Comparison of ENCODE assay signal across 9 mouse cellular contexts in the genomic region with DNA sequence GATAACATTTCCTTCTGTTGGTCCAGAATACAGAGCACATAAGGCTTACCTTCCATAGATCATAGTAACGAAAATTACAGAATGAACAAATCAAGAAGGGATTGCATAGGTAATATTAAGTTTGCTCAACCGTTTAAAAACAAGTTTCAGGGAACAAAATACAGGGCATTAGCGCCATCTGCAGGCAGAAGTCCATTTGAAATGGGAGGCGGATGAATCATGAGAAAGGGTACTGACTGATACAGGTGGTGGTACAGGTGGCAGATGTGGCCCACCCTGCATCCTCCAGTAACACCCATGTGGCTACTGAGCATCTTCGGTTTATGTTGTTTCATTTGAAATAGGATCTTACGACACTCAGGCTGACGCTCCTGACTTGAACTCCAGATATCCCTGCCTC. TPM values are rescaled to one million over a fixed set of nuclear protein-coding genes. Genes with fewer than 3 reads are reported as not detected.
DNase-seq lines count a peak whose midpoint lies in the region; ATAC-seq and TF ChIP-seq lines count a peak whose summit lies in the region.
"Had no signal": no experiment of that assay in that cellular context is flagged by ENCODE, and none has a peak within 500 bp of the region (broad histone marks: within the 10 kb centered on the region; RNA-seq: fewer than 3 reads in every experiment).

No protein-coding gene starts in this region.

- no peaks in the 10 kb centered on the region for H3K27me3 ChIP-seq in hindbrain, embryonic 10.5 days (ENCODE audit: insufficient read depth, poor library complexity, severe bottlenecking)
- H3K27me3 ChIP-seq in hindbrain, embryonic 12.5 days, result no peaks in the 10 kb centered on the region
- H3K27me3 ChIP-seq in ES-Bruce4 (ENCODE audit: control insufficient read depth, insufficient read depth, low read length, poor library complexity, severe bottlenecking), result no peaks in the 10 kb centered on the region

- H3K36me3 ChIP-seq in hindbrain, embryonic 10.5 days, result no peaks in the 10 kb centered on the region
- H3K36me3 ChIP-seq in hindbrain, embryonic 12.5 days, result no peaks in the 10 kb centered on the region
- H3K36me3 ChIP-seq in ES-Bruce4 (ENCODE audit: control insufficient read depth, insufficient read depth, low read length, poor library complexity, severe bottlenecking), result no peaks in the 10 kb centered on the region

- DNase-seq in hindbrain, embryonic 10.5 days (ENCODE audit: low spot score), result peak; percentile 60
- DNase-seq in brain, adult 2 months (ENCODE audit: low read depth, low spot score), result peak; percentile 69
- peak; percentile 16 to 32 for DNase-seq in gastrocnemius, adult 8-10 months (ENCODE audit: low spot score in 2 of 2)
- peak; percentile 55 to 81 for DNase-seq in layer of hippocampus, adult 2 months (ENCODE audit: low spot score in 2 of 2)
- DNase-seq in lung, postnatal 36 days, result peak; percentile 87
- DNase-seq in thymus, postnatal 14 days, result peak; percentile 40

- no peaks in the 10 kb centered on the region for H3K4me1 ChIP-seq in hindbrain, embryonic 10.5 days (replicated peaks)
- no peaks in the 10 kb centered on the region for H3K4me1 ChIP-seq in hindbrain, embryonic 12.5 days
- H3K4me1 ChIP-seq in ES-Bruce4 (ENCODE audit: control insufficient read depth, insufficient read depth, low read length), result no peaks in the 10 kb centered on the region

- no peak overlapping the region for H3K9ac ChIP-seq in hindbrain, embryonic 12.5 days
- H3K9ac ChIP-seq in ES-Bruce4 (ENCODE audit: low read depth, poor library complexity, severe bottlenecking), result no peak overlapping the region

- H3K27ac ChIP-seq in hindbrain, embryonic 10.5 days, result no peak overlapping the region
- H3K27ac ChIP-seq in hindbrain, embryonic 12.5 days, result no peak overlapping the region
- no peak overlapping the region for H3K27ac ChIP-seq in ES-Bruce4 (ENCODE audit: insufficient read depth, low read length)
- H3K27ac ChIP-seq in layer of hippocampus, adult 2 months, result no peak overlapping the region
- H3K27ac ChIP-seq: macrophage had no signal

- H3K4me2 ChIP-seq in hindbrain, embryonic 12.5 days (replicated peaks), result no peak overlapping the region

- no peak for TF ChIP-seq EP300 in ES-Bruce4 (IDR thresholded peaks at IDR 0.05; ENCODE audit: insufficient read depth, low read depth, low read length)

- H3K4me3 ChIP-seq in hindbrain, embryonic 10.5 days, result no peak overlapping the region
- H3K4me3 ChIP-seq in hindbrain, embryonic 12.5 days, result no peak overlapping the region
- H3K4me3 ChIP-seq in ES-Bruce4 (ENCODE audit: low read depth, low read length), result no peak overlapping the region
- no peak overlapping the region for H3K4me3 ChIP-seq in layer of hippocampus, adult 2 months

- TF ChIP-seq POLR2A in ES-Bruce4 (IDR thresholded peaks at IDR 0.05; ENCODE audit: insufficient read depth, low read length), result no peak

- WGBS in hindbrain, embryonic 10.5 days, result 38% methylated on average over 7 of the region's 7 CpGs
- WGBS in hindbrain, embryonic 12.5 days, result 38% methylated on average over 7 of the region's 7 CpGs

- peak; percentile 32 for TF ChIP-seq CTCF in ES-Bruce4 (IDR thresholded peaks at IDR 0.05; ENCODE audit: low read depth, low read length)
- TF ChIP-seq CTCF in layer of hippocampus, adult 2 months (conservative IDR thresholded peaks at IDR 0.05), result peak; percentile 92

- no peak for ATAC-seq in hindbrain, embryonic 12.5 days (ENCODE audit: low FRiP score)

- H3K9me3 ChIP-seq in hindbrain, embryonic 10.5 days, result 0 out of 2 replicates have a peak, but pooled peaks cover 6% of the 10 kb centered on the region
- H3K9me3 ChIP-seq in hindbrain, embryonic 12.5 days (replicated peaks), result no peaks in the 10 kb centered on the region; the same call in 1 of the 2 replicates
- H3K9me3 ChIP-seq in ES-Bruce4 (replicated peaks; ENCODE audit: control insufficient read depth, insufficient read depth, low read length, poor library complexity, severe bottlenecking), result peaks cover 4% of the 10 kb centered on the region; the same call in 1 of the 2 replicates

RNA-seq across cellular contexts. Expression of a gene that starts 21.6 kb away (rescaled TPM):
- 20.7 and 21.4 TPM in 2 replicates for polyA plus RNA-seq in hindbrain, embryonic 10.5 days (2016; fragmentation: Nextera tagmentation; extraction: Ambion mirVana)
- 18.9 and 20.1 TPM in 2 replicates for polyA plus RNA-seq in hindbrain, embryonic 12.5 days (2016; fragmentation: Nextera tagmentation; extraction: Ambion mirVana)
- 16.7 and 17.7 TPM in 2 replicates for polyA plus RNA-seq in ES-Bruce4 (2011; ENCODE audit: insufficient read depth, insufficient read length, low read depth, missing spikeins)
- 1 to 10 TPM; 1.1 to 2.6 (median 2.0) TPM for total RNA-seq in gastrocnemius, adult 8-10 months (2022)
- 10 to 100 TPM; 16.8 to 18.8 TPM for total RNA-seq in layer of hippocampus, adult 2 months (2021)

Comparison
In these comparisons a context has a peak if more than half of its experiments do, and no peak if none do; other contexts are left out.
1. DNase-seq: peak in every context shown above with its lines; median percentile 87 in lung, postnatal 36 days; 69 in brain, adult 2 months; 68 in layer of hippocampus, adult 2 months; 60 in hindbrain, embryonic 10.5 days; 40 in thymus, postnatal 14 days; 24 in gastrocnemius, adult 8-10 months.